Mouse (Mus musculus): Measurements from ENCODE around the gene Nav3.
"Not testable (repeated sequence)": the region's sequence is repeated elsewhere in the genome, so short reads cannot be mapped to it uniquely, and the experiment has no call there.

The Nav3 gene

DNA sequence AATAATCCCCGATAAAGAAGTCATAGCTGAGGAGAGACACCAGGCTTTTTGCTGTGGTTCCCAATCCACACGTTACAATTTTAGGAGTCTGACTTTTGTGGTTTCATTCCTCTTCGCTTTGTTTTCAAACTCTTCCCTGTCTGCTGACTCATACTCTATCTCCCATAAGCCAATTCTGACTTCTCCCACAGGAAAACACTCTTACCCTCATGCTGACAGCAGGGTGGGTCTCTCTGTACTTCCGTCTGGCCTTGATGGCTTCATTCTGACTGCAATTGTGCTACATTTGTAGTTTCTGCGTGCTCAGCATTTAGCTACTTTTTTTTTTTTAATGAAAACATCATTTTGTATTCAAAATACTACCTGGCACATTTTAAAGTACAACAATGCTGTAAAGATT is 379.4 kb downstream of the Nav3 start:
- no peak for DNase-seq (ENCODE audit: low read depth, low spot score)

DNA sequence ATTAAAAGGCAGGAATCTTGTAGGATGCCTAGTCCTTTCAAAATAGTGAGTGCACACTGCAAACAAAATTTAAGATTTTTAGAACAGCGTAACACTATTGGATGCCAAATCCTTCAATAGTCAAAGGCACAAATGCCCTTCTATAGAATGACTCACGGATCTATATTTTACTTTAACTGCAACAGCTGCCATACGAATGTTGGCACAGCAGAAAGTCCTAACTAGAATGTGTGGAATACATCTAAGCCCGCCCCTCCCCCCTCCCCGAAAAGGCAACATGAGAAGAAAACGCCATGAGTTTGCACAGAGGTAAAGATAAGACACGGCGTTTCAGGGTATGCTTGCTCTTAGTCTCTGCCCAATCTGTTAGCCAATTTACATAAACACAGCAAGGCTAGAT is 383.6 kb downstream of the Nav3 start:
- no peak for DNase-seq (ENCODE audit: low read depth, low spot score)

DNA sequence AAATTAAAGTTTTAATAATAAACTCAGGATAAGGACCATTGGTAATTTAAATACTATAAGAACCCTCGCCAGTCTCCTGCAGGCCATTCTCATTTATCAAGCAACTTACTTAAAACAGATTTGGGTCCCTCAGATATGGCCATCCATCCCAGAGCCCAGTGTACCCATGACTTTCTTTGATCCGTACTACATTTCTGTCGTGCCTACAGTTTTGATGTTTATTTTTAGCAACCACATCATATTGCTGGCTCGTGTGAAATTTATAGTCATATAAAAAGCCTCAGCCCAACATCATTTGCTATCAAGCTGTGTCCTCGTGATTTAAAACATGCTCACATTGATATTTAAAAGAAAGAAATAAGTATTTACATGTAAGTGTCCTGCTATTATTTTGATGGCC is 394.8 kb downstream of the Nav3 start:
- DNase-seq (ENCODE audit: low read depth, low spot score) = no peak

DNA sequence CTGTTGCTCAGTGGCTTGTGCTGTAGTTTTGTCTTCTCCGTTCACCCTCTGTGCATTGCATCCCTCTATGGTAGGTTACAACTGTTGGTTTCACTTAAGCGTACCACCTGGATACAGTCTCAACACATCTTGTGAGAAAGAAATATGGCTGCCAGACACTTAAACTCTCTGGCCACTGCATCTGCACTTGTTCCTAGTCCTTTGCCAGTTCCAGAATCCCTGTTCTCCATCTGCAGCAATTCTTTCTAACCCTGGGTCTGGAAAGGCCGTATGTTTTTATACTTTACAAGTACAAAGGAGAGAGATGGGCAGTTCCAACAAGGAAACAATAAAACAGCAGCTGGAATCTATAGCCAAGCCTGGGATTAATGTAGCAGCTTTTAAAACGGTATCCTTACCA is 418.5 kb downstream of the Nav3 start:
- DNase-seq (ENCODE audit: low read depth, low spot score) = no peak

DNA sequence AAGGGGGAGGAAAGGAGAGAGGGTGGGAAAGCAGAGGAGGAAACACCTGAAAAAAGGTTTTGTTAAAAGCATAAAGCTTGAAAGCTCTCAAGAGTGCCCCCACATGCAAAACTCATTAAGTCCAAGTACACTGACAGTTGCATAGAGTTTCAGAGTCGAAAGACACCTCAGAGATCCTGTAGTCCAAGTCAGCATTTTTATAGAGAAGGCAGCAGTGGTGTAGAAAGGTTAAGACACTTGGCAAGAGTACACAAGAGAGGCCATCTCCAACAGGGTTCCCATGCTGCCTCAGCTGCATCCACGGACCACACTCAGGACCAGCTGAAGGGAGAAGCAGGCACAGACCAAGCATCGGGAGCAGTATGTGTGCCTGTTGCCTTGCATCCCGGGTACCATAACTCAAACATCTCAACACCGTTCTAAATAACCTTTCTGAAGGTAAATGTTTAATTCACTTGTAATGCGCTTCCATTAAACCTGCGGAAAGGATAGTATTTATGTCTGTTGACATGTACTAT is 421.4 kb downstream of the Nav3 start:
- no peak for DNase-seq (ENCODE audit: low read depth, low spot score)

DNA sequence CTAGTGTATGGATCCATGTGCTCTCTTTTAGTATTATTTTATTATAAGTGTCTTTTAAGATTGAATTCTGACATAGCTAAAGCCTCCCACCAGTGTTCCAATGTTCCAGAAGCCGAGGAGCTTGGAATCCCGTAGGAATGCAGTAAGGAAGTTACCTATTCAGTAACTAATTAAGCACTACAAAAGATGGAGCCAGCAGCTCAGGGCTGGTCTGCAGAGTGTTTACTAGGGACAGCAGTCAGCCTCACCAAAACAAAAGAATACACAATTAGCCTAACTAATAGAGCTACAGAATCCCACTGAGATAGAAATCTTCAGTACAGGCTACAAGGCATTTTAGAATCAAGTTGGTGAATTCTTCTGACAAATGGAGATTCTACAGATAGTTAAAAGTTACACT is 431.1 kb downstream of the Nav3 start:
- not testable (repeated sequence) for DNase-seq (ENCODE audit: low read depth, low spot score)

DNA sequence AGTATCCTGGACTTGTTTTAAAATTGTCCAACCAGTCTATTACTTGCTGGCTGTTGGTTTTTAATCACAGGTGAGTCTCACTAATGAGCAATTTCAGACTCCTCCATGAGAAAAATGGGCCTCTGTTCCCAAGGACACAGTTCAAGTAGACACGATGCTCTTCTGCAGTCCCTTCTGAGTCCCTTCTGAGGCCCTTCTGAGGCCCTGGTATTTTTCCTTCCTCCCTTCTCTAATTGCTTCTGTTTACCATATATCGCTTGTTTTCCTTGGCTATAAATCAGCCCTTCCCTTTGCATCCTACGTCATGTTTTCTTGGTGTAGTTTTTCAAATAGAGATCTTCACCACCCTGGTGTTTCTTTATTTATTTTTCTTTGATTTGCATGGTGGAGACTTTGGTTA is 433.9 kb downstream of the Nav3 start:
- DNase-seq (ENCODE audit: low read depth, low spot score) = no peak

DNA sequence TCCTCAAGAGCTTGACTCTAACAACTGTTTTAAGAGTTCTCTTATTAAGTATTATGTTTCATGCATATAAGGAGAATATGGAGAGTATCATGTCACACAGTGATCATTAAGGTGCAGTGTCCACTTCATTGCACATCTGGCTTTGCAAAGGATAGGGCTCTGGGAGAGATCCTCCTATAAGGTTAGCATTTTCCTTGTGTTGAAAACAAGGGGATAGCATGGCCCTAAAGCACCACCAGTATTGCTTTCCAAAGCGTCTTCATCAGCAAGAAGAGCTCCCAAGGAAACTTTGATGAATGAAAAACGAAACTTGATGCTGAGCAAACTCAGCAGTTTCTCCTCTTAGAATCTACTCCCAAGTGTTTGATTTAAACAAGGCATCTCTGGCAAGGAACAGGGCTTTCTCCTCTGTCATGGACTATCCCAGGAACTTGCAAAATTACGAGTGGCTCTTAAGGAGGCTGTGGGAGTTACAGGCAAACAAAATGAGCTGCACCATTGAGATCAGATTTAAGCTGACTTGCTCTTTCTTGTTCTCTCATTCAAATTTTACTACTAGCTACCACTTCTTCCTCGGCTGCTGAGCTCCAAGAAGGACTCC is 436.6 kb downstream of the Nav3 start:
- DNase-seq (ENCODE audit: low read depth, low spot score) = no peak

DNA sequence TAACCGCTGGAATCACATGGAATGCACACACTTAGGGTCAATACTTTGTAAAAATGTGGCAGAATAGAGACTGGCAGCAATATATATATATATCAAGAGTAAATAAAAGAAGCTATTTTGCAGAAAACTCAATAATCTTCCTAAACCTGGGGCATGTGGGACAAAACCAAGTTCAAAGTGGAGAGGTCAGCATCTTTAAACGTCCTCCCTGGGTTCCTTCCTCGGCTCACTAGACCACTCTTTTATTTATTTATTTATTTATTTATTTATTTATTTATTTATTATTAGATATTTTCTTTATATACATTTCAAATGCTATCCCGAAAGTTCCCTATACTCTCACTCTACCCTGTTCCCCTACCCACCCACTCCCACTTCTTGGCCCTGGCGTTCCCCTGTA is 454.7 kb downstream of the Nav3 start:
- DNase-seq (ENCODE audit: low read depth, low spot score) = not testable (repeated sequence)

DNA sequence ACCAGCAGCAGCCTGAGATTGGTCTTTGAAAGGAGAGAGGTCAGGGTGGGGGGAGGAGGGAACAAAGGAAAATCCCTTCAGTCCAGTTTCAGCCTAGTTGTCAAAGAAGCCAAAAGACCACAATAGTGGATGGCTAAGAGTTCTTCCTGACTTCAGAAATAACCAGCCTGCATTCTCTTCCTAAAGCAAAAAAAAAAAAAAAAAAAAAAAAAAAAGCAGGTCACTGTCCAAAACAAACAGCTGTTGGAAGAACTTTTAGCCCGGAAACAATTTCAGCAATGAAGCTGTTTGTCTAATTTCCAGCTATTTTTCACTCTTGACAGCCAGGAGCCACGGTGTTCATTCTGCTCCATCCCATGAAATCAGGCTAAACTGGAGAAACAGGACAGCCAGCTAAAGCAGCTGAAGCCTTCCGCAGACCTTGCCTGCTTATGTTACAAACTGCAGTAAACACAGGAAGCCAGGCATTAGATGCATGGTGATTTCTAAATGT is 455.2 kb downstream of the Nav3 start:
- DNase-seq (ENCODE audit: low read depth, low spot score) = no peak

DNA sequence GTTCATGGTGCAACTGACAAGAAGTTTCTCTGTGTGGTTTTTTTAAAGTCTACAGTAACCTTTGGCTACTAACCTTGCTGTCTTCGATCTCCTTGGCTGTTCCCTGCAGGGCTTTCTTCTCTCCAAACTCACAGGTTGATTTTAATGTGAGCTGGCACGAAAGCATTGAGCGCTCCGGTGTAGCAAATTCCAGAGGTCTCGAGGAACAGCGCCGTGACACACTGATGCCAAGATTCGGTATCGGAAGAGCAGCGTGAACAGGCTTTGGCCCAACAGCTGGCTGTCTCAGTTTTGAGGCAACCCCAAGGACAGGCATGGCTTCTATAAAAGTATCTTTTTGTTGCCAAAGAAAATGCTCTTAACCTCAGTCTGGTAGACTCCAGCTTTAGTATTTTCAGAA is 456.1 kb downstream of the Nav3 start:
- no peak for DNase-seq (ENCODE audit: low read depth, low spot score)

DNA sequence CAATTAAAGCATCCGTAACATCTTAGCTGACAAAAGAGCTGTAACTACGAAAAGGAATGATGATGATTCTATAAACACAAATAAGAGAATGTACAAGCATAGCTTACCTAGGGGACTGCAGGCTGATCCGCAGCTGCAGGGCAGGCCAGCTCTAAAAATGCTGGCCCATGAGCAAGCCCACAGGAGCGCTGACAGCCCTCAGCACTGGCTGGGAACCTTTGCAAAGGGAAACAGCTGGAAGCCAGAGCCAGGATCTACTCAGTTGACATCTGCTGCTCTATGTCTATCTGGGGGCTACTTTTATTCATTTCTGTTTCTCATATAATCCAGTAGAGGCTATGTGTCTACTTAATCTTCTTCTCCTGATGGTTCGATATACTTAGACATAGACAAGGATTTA is 461.7 kb downstream of the Nav3 start:
- DNase-seq (ENCODE audit: low read depth, low spot score) = no peak

DNA sequence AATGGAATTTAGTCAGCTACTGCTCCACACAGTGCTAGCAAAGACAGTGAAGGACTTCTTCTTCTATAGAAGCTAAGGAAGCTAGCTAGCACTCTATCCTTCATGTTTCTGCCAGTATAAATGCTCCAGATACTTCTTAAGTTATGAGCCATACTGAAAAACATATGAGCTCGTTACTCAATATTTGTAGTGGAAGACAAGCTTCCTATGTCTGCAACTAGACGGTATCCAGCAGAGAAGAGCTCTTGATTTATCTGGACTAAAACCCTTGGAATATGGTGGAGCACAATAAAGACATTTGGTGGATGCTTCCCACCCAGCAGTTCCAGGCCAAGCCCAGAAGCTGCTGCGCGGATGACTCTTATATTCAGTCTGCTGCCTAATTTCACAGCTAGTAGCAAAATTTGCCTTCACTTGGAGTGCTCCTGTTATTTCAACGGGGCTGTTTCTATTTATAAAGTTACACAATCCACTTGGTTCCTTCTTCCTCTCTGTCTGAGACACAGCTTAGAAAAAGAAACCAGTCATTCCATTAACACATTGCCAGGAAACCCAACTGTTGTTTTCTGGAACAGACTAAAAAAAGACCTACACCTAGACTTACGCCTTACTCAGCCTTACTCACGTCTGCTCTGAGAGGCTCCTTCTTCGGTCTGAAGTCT is 470.0 kb downstream of the Nav3 start:
- no peak for DNase-seq (ENCODE audit: low read depth, low spot score)

DNA sequence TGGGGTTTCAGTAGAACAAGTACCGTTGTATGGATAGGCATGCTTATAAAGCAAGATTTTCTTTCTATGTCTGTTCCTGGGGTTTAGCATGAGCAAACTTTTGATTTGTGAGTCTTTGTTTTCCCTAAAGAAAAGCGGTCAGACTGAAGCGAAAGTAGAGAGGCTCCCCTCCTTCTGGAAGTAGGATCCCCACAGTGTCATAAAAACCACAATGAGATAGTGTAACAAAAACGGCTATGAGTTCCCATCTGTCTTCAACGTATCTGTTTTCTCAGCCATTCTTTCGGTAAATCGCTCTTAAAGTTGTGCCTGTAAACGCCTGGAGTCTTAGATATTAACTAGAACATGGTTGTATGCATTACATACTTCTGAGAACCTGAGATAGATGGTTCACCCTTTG is 479.7 kb downstream of the Nav3 start:
- DNase-seq (ENCODE audit: low read depth, low spot score) = no peak

DNA sequence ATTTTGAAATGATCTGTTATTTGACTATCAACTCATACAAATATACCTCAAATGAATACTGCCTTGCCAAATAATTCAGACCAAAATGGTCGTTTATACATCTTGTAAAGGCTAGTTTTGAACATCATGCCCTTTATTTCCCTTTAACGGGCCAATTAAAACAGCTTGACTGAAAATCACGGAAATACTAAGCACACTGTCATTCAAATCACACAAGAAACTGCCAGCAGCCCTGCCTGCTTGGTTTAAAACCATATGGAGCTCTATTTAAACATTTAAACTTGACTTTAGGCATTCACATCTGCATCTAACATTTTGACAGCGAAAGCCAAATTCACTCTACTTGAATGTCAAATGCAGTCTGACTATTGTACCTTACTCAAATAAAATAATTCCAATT is 481.8 kb downstream of the Nav3 start:
- DNase-seq (ENCODE audit: low read depth, low spot score) = no peak

DNA sequence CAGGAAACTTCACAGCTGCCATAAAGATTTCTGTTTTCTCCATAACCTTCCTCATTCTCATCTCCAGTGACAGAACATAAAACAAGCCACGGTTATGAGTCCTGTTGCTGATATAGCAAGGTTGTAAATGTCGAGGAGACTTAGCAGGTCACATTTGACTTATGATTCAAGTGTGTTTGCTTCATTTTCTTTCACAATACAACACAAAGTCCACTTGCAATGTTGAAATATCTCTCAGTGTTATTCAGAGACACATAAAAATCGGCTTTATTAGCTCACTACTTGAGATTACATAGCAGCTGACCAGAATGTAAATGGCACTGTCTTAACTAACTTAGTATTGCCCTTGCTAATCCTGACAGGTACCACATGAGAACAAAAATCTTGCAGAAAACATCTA is 482.5 kb downstream of the Nav3 start:
- DNase-seq (ENCODE audit: low read depth, low spot score) = no peak

DNA sequence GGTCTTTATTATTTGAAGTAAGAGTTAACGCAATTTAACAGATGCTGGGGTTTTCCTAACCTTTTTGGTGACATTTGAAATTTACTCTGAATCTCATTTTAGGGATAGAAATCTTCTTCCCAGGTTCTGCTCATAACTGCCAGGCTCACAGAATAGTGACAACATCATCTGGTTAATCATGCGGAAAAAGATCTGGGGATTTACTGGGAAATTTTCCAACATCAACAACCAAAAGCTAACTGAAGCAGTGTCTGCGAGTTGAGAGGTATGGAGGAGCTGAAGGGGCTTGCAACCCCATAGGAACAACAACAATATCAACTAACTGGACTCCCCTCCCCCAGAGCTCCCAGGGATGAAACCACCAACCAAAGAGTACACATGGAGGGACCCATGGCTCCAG is 505.7 kb downstream of the Nav3 start:
- DNase-seq (ENCODE audit: low read depth, low spot score) = no peak

DNA sequence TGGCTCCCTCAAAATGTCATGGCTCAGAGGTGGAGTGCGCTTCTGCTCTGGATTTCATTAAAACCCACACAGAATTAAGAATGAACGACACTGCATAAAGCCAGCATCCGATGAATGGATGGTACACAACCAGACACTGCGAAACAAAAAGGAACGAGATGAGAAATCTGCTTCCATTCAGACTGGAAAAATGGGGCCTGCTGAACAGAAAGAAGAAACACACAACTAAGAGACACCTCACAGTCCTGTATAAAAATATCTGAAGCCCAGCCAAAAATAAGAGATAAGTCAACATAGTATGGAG is 526.7 kb downstream of the Nav3 start:
- DNase-seq (ENCODE audit: low read depth, low spot score) = no peak

DNA sequence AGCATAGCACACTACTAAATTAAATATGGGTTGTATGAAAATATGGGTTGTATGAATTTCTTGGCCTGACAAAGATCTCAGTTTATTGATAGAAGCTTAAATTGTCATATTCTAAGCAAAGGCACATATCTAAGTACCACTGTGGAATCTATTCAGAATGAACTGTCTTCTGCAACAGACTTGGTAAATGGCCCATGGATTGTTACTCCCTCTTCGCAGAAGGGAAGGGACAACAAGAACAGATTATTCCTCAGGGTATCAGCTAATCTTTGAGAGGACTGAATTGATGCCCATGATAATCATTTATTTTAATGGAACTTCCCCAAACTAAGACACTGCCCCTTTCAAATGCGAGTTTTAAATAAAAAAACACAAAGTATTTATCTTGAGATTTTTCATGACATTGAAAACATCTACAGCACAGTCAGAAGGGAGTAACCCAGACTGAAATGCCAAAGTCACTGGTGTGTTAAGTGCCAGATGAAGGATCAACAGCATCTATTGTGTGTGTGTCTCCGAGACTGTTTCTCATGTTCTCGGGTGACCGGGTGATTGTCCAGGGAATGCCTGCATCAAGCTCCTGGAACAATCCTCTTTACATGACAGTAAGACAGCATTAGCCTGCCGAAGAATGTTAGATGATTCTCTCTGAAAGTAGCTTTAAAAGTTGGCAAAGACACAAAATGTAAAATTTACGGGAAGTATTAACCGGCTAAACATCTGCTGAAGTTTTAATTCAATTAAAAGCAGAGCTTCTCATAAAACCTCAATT is 527.3 kb downstream of the Nav3 start:
- no peak for DNase-seq (ENCODE audit: low read depth, low spot score)

DNA sequence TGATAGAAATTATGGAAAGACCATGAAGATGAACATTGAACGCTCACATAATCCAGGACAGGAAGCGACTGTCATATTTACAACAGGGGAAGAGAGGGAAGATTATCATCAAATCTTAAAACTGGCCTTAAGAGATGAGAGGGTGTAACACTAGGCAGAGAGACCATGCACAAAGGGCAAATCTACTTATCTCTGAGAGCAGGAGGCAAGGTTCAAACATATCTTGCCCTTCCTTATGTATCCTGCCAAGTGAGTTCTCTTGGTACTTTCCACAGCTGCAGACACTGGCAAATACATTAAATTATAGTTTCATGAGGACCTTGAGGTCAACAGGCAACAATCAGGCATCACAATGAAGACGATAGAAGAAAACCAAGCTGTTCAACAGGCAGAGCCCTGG is 529.9 kb downstream of the Nav3 start:
- no peak for DNase-seq (ENCODE audit: low read depth, low spot score)

DNA sequence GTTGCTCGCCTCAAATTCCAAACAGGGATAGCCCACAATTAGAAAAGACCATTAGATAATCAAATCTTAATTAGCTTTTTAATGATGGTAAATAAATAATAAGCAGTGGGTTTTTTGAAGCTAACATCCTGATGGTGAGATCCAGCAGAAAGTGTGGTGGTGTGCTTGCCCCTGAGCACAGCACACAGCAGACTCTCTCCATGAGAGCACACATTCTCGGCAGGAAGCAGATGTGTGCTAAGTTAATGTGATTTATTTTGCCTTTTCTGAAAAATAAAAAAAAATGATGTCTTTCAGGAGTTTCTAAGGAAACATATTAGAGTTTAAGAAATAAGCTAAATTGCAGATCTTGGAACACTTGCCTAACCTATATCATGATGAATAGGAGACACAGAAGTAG is 531.9 kb downstream of the Nav3 start:
- DNase-seq (ENCODE audit: low read depth, low spot score) = no peak

DNA sequence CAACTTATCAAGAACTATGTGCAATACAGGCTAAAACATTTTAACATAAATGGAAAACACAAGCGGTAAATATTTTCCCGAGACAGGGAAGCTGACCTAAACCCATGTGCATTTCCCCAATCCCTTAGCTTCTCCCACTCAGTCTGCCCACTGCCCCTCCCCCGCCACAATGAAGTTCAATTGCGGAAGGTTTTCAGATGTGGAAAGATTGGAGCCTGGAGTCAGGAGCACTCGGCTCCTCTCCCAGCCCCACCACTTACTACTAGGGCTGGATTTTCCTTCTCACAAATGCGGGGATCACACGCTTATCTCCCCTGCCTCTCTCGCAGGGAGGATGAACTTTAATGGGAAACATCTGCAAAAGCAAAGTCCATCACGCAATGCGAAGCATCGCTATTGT is 534.6 kb downstream of the Nav3 start:
- no peak for DNase-seq (ENCODE audit: low read depth, low spot score)

DNA sequence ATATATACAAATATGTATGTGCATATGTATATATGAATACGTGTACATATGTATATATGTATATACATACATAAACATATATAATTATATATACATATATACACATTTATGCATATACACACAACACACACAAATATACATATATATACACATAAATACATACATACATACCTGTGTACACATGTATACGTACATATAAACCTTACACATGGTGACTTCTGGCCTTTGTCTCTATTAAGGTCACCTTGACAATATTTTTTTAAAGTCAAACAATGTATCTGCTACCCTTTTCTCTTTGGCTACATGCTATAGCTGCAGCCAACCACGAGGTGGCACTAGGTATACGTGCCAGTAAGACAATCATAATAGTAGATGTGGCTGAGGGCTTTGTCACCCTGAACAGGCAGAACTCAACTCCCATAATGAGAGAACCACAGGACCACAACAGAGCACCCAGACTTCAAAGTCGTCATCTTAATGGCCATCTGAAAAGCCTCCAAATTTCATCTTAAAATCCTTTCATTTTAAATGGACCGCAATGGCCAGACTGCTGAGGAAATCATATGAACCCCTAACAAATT is 535.3 kb downstream of the Nav3 start:
- peak; percentile 63 for DNase-seq (ENCODE audit: low read depth, low spot score)

Measured in A20 (cell line).